Mouse (Mus musculus): ENCODE results near the gene Zfp740. TPM values are rescaled to one million over a fixed set of nuclear protein-coding genes. Genes with fewer than 3 reads are reported as not detected.
A peak's percentile ranks its signal among the peaks of the same experiment; 100 is the strongest.

Gene Zfp740
- polyA plus RNA-seq, 1 experiment from 2014 or later, result 71.7 TPM

- Histone ChIP-seq H3K9me3 (no peaks in the 10 kb centered on the region; the same call in 1 of the 2 replicates), H3K27me3 (no peaks in the 10 kb centered on the region), H3K27ac (no peak overlapping the region), H3K9ac (no peak overlapping the region), H3K4me3 (no peak overlapping the region), H3K36me3 (peaks cover 18% of the 10 kb centered on the region), H3K4me1 (replicated peaks) (no peaks in the 10 kb centered on the region), H3K4me2 (no peak overlapping the region)
- WGBS, result 86% methylated on average over 8 of the region's 8 CpGs
- no peak for ATAC-seq (ENCODE audit: low FRiP score)
Measured at GRCm38 (mm10) chr15:102177417-102177816, 25.6 kb upstream of the Zfp740 start.

GRCm38 (mm10) chr15:102178279-102178678 is 24.8 kb upstream of the Zfp740 start:
- Histone ChIP-seq H3K4me1 (replicated peaks) (no peaks in the 10 kb centered on the region), H3K4me3 (no peak overlapping the region), H3K4me2 (no peak overlapping the region), H3K27me3 (no peaks in the 10 kb centered on the region), H3K9me3 (no peaks in the 10 kb centered on the region; the same call in 1 of the 2 replicates), H3K9ac (no peak overlapping the region), H3K36me3 (peaks cover 18% of the 10 kb centered on the region), H3K27ac (no peak overlapping the region)
- no peak for ATAC-seq (ENCODE audit: low FRiP score)
- WGBS, result 31% methylated on average over 6 of the region's 6 CpGs

- Histone ChIP-seq H3K4me2 (no peak overlapping the region), H3K4me3 (no peak overlapping the region), H3K9ac (no peak overlapping the region), H3K27ac (no peak overlapping the region), H3K4me1 (replicated peaks) (no peaks in the 10 kb centered on the region), H3K27me3 (no peaks in the 10 kb centered on the region), H3K9me3 (no peaks in the 10 kb centered on the region; the same call in 1 of the 2 replicates), H3K36me3 (peaks cover 26% of the 10 kb centered on the region)
- WGBS, result 83% methylated on average over 9 of the region's 9 CpGs
- ATAC-seq (ENCODE audit: low FRiP score), result no peak
Measured at GRCm38 (mm10) chr15:102179106-102179505, 23.9 kb upstream of the Zfp740 start.

- Histone ChIP-seq H3K9ac (no peak overlapping the region), H3K36me3 (peaks cover 29% of the 10 kb centered on the region), H3K4me3 (no peak overlapping the region), H3K27ac (no peak overlapping the region), H3K4me2 (no peak overlapping the region), H3K4me1 (replicated peaks) (no peaks in the 10 kb centered on the region), H3K9me3 (no peaks in the 10 kb centered on the region), H3K27me3 (no peaks in the 10 kb centered on the region)
- 87% methylated on average over 14 of the region's 14 CpGs for WGBS
- no peak for ATAC-seq (ENCODE audit: low FRiP score)
Measured at GRCm38 (mm10) chr15:102179924-102180323, 23.1 kb upstream of the Zfp740 start.

GRCm38 (mm10) chr15:102183076-102183475 is 20.0 kb upstream of the Zfp740 start:
- Histone ChIP-seq H3K4me2 (no peak overlapping the region), H3K9ac (no peak overlapping the region), H3K4me3 (no peak overlapping the region), H3K4me1 (replicated peaks) (no peaks in the 10 kb centered on the region), H3K36me3 (peaks cover 36% of the 10 kb centered on the region), H3K27ac (no peak overlapping the region), H3K27me3 (no peaks in the 10 kb centered on the region), H3K9me3 (no peaks in the 10 kb centered on the region)
- ATAC-seq (ENCODE audit: low FRiP score), result no peak
- WGBS, result 88% methylated on average over 3 of the region's 3 CpGs

- WGBS, result 85% methylated on average over 11 of the region's 11 CpGs
- Histone ChIP-seq H3K27me3 (no peaks in the 10 kb centered on the region), H3K36me3 (peaks cover 36% of the 10 kb centered on the region), H3K4me3 (no peak overlapping the region), H3K9me3 (no peaks in the 10 kb centered on the region), H3K9ac (no peak overlapping the region), H3K4me1 (replicated peaks) (no peaks in the 10 kb centered on the region), H3K4me2 (no peak overlapping the region), H3K27ac (no peak overlapping the region)
- no peak for ATAC-seq (ENCODE audit: low FRiP score)
Measured at GRCm38 (mm10) chr15:102186239-102186638, 16.8 kb upstream of the Zfp740 start.

- ATAC-seq (ENCODE audit: low FRiP score), result no peak
- no peaks in the 10 kb centered on the region for H3K4me1 ChIP-seq (replicated peaks)
- no peaks in the 10 kb centered on the region for H3K27me3 ChIP-seq
- no peak overlapping the region for H3K4me2 ChIP-seq
- 92% methylated on average over 10 of the region's 10 CpGs for WGBS
- peaks cover 36% of the 10 kb centered on the region for H3K36me3 ChIP-seq
- H3K9ac ChIP-seq, result no peak overlapping the region
- no peak overlapping the region for H3K27ac ChIP-seq
- H3K4me3 ChIP-seq, result no peak overlapping the region
- no peaks in the 10 kb centered on the region for H3K9me3 ChIP-seq
Measured at GRCm38 (mm10) chr15:102188096-102188495, 15.0 kb upstream of the Zfp740 start.

- Histone ChIP-seq H3K36me3 (peaks cover 30% of the 10 kb centered on the region), H3K9me3 (no peaks in the 10 kb centered on the region), H3K4me3 (no peak overlapping the region), H3K9ac (no peak overlapping the region; the same call in 1 of the 2 replicates), H3K4me1 (replicated peaks) (no peaks in the 10 kb centered on the region), H3K27ac (no peak overlapping the region), H3K27me3 (no peaks in the 10 kb centered on the region), H3K4me2 (no peak overlapping the region)
- no peak for ATAC-seq (ENCODE audit: low FRiP score)
- WGBS, result 61% methylated on average over 6 of the region's 6 CpGs
Measured at GRCm38 (mm10) chr15:102188883-102189282, 14.2 kb upstream of the Zfp740 start.

- WGBS, result 79% methylated on average over 7 of the region's 7 CpGs
- no peak overlapping the region for H3K4me2 ChIP-seq
- no peak overlapping the region for H3K9ac ChIP-seq
- H3K27me3 ChIP-seq, result no peaks in the 10 kb centered on the region
- H3K4me1 ChIP-seq (replicated peaks), result no peaks in the 10 kb centered on the region
- no peak for ATAC-seq (ENCODE audit: low FRiP score)
- H3K27ac ChIP-seq, result no peak overlapping the region
- H3K4me3 ChIP-seq, result no peak overlapping the region
- H3K9me3 ChIP-seq, result no peaks in the 10 kb centered on the region
- H3K36me3 ChIP-seq, result 0 out of 2 replicates have a peak, but pooled peaks cover 7% of the 10 kb centered on the region
Measured at GRCm38 (mm10) chr15:102191699-102192098, 11.3 kb upstream of the Zfp740 start.

GRCm38 (mm10) chr15:102192271-102192812 is 10.7 kb upstream of the Zfp740 start:
- 80% methylated on average over 7 of the region's 7 CpGs for WGBS
- Histone ChIP-seq H3K4me1 (replicated peaks) (no peaks in the 10 kb centered on the region), H3K36me3 (0 out of 2 replicates have a peak, but pooled peaks cover 4% of the 10 kb centered on the region), H3K9ac (peak overlapping the region; percentile 40), H3K9me3 (no peaks in the 10 kb centered on the region), H3K4me2 (no peak overlapping the region), H3K27ac (no peak overlapping the region), H3K27me3 (no peaks in the 10 kb centered on the region), H3K4me3 (no peak overlapping the region)
- ATAC-seq (ENCODE audit: low FRiP score), result no peak

GRCm38 (mm10) chr15:102192820-102193386 is 10.1 kb upstream of the Zfp740 start:
- ATAC-seq (ENCODE audit: low FRiP score), result no peak
- Histone ChIP-seq H3K27ac (no peak overlapping the region), H3K4me3 (no peak overlapping the region), H3K4me1 (replicated peaks) (no peaks in the 10 kb centered on the region), H3K9me3 (no peaks in the 10 kb centered on the region), H3K9ac (no peak overlapping the region), H3K27me3 (no peaks in the 10 kb centered on the region), H3K36me3 (no peaks in the 10 kb centered on the region), H3K4me2 (no peak overlapping the region)
- 67% methylated on average over 5 of the region's 5 CpGs for WGBS

- Histone ChIP-seq H3K4me1 (replicated peaks) (no peaks in the 10 kb centered on the region), H3K27me3 (no peaks in the 10 kb centered on the region), H3K9me3 (no peaks in the 10 kb centered on the region), H3K36me3 (no peaks in the 10 kb centered on the region), H3K27ac (no peak overlapping the region), H3K4me2 (no peak overlapping the region), H3K9ac (no peak overlapping the region), H3K4me3 (no peak overlapping the region)
- ATAC-seq (ENCODE audit: low FRiP score), result no peak
- 88% methylated on average over 4 of the region's 4 CpGs for WGBS
Measured at GRCm38 (mm10) chr15:102193652-102194051, 9.4 kb upstream of the Zfp740 start.

- Histone ChIP-seq H3K9me3 (no peaks in the 10 kb centered on the region), H3K9ac (no peak overlapping the region), H3K4me1 (replicated peaks) (0 out of 2 replicates have a peak, but pooled peaks cover 4% of the 10 kb centered on the region), H3K27me3 (no peaks in the 10 kb centered on the region), H3K27ac (no peak overlapping the region), H3K36me3 (no peaks in the 10 kb centered on the region), H3K4me2 (no peak overlapping the region), H3K4me3 (no peak overlapping the region)
- 85% methylated on average over 4 of the region's 4 CpGs for WGBS
- no peak for ATAC-seq (ENCODE audit: low FRiP score)
Measured at GRCm38 (mm10) chr15:102194439-102194838, 8.6 kb upstream of the Zfp740 start.

All from hindbrain, embryonic 13.5 days (tissue).